Mouse (Mus musculus): ENCODE results near the gene Gna14. TPM values are rescaled to one million over a fixed set of nuclear protein-coding genes. Genes with fewer than 3 reads are reported as not detected.
A peak's percentile ranks its signal among the peaks of the same experiment; 100 is the strongest.

Gene Gna14
- under 1 TPM in 1 of 2 experiments, not detected in 1; 0.20 TPM for total RNA-seq (2021)
- long read RNA-seq, experiment 1: 0 reads
- long read RNA-seq, experiment 2: 0 reads

- peak; percentile 62 for TF ChIP-seq CTCF (IDR thresholded peaks at IDR 0.05)
- H3K4me3 ChIP-seq: peak within 1 kb of the TSS; percentile 28
- DNase-seq (ENCODE audit: extremely low spot score in 1 of 2, low spot score in 2 of 2): peak; percentile 13 to 20
- H3K27ac ChIP-seq: no peak within 1 kb of the TSS
- intact Hi-C loops (cut with DNase I): loop anchor here (2.0 kb wide), 1 partner anchor 163 kb away; no protein-coding TSS in a partner anchor
Observed at GRCm38 (mm10) chr19:16435531-16436231, at the start of gene Gna14. Gna14 (plus strand) TSS chr19:16435762.

- DNase-seq (ENCODE audit: extremely low spot score in 1 of 2, low spot score in 2 of 2): peak; percentile 30 to 51
- TF ChIP-seq CTCF (IDR thresholded peaks at IDR 0.05): no peak
- H3K4me3 ChIP-seq: no peak overlapping the region
Observed at GRCm38 (mm10) chr19:16386514-16386913, 49.0 kb upstream of the Gna14 start.

DNA sequence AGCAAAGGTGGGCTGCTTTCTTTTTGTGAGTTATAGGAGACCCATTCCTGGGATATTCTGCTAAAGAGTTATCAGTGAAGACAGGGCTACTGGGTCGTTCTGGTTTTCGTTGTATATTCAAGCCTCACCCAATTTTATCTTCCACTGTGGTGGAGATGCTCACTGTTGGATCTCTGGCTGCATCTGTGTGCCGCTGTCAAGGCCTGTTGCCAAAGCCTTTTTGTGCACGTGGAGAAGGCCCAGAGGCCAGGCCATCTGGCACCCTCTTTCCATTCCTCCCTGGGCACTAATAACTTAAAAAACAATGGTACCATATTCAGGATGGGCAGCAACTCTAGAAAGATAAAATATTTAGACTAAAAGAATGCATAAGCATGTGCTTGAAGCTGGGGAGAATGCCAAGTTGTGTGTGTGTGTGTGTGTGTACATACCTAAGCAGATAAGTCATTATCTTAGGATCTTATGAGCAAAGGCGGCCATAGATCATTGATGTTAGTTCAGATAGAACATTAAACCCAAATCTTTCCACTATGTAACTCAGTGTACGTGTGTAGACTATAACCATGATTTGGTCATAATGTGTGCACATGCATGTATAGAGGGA is 45.3 kb upstream of the Gna14 start:
- intact Hi-C loops (cut with DNase I): no loop called here
- DNase-seq (ENCODE audit: extremely low spot score in 1 of 2, low spot score in 2 of 2): no peak
- Histone ChIP-seq H3K4me3 (no peak overlapping the region), H3K27ac (no peak overlapping the region)
- TF ChIP-seq CTCF (IDR thresholded peaks at IDR 0.05): no peak

More at GRCm38 (mm10) chr19:16386514-16386913, 49.0 kb upstream of the Gna14 start:
- H3K27ac ChIP-seq: no peak overlapping the region
- intact Hi-C loops (cut with DNase I): no loop called here

DNA sequence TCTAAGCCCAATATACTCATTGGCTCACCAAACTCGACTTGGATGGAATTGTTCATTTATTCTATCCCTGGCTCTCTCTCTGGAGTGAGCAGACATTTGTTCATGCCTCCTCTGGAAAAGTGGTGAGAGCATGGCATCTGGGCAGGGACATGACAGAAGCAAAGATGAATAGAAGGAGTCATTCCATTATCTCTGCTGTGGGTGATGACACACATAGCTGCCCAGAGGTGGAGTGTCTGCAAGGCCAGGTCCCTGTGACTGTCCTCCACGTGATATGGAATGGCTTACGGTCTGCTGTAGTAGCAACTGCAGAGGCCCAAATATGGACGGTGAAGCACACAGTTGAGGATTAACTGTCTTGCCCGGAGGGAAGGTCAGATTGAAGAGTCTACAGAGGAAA is 41.2 kb upstream of the Gna14 start:
- intact Hi-C loops (cut with DNase I): no loop called here
- Histone ChIP-seq H3K27ac (no peak overlapping the region), H3K4me3 (no peak overlapping the region)
- no peak for TF ChIP-seq CTCF (IDR thresholded peaks at IDR 0.05)
- no peak for DNase-seq (ENCODE audit: extremely low spot score in 1 of 2, low spot score in 2 of 2)

- H3K27ac ChIP-seq: no peak overlapping the region
- DNase-seq (ENCODE audit: extremely low spot score in 1 of 2, low spot score in 2 of 2): no peak
- no peak for TF ChIP-seq CTCF (IDR thresholded peaks at IDR 0.05)
- intact Hi-C loops (cut with DNase I): no loop called here
- no peak overlapping the region for H3K4me3 ChIP-seq
Observed at GRCm38 (mm10) chr19:16403101-16403500, 32.5 kb upstream of the Gna14 start.

- Histone ChIP-seq H3K4me3 (no peak overlapping the region), H3K27ac (no peak overlapping the region)
- no peak for TF ChIP-seq CTCF (IDR thresholded peaks at IDR 0.05)
- no peak for DNase-seq (ENCODE audit: extremely low spot score in 1 of 2, low spot score in 2 of 2)
- intact Hi-C loops (cut with DNase I): no loop called here
Observed at GRCm38 (mm10) chr19:16407727-16408126, 27.8 kb upstream of the Gna14 start.

DNA sequence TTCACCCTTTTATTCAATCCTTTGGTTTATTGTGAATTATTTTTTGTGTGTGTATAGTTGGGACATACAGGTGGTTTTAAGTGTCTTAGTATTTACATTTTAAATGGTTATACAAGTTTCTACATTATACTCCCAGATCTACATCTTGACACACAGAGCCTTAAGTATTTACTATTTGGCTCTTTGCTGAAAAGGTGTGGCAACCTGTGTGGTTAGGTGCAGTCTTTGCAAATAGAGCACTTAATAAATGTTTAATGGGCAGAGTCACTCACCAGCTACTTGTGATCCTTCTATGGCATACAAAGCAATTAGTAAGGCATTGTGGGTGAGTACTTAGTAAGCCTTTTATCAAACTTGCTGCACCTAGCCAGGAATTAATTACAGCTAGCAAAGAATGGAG is 24.3 kb upstream of the Gna14 start:
- DNase-seq (ENCODE audit: extremely low spot score in 1 of 2, low spot score in 2 of 2): no peak
- H3K4me3 ChIP-seq: no peak overlapping the region
- no peak overlapping the region for H3K27ac ChIP-seq
- intact Hi-C loops (cut with DNase I): no loop called here
- TF ChIP-seq CTCF (IDR thresholded peaks at IDR 0.05): no peak

GRCm38 (mm10) chr19:16418086-16418663 is 17.4 kb upstream of the Gna14 start:
- TF ChIP-seq CTCF (IDR thresholded peaks at IDR 0.05): no peak
- H3K27ac ChIP-seq: no peak overlapping the region
- intact Hi-C loops (cut with DNase I): no loop called here
- H3K4me3 ChIP-seq: no peak overlapping the region
- DNase-seq (ENCODE audit: extremely low spot score in 1 of 2, low spot score in 2 of 2): no peak

- no peak for TF ChIP-seq CTCF (IDR thresholded peaks at IDR 0.05)
- intact Hi-C loops (cut with DNase I): no loop called here
- Histone ChIP-seq H3K4me3 (no peak overlapping the region), H3K27ac (no peak overlapping the region)
- no peak for DNase-seq (ENCODE audit: extremely low spot score in 1 of 2, low spot score in 2 of 2)
Observed at GRCm38 (mm10) chr19:16425596-16425995, 10.0 kb upstream of the Gna14 start.

- TF ChIP-seq CTCF (IDR thresholded peaks at IDR 0.05): no peak
- no peak overlapping the region for H3K27ac ChIP-seq
- H3K4me3 ChIP-seq: no peak overlapping the region
- no peak for DNase-seq (ENCODE audit: extremely low spot score in 1 of 2, low spot score in 2 of 2)
- intact Hi-C loops (cut with DNase I): no loop called here
Observed at GRCm38 (mm10) chr19:16431368-16431767, 4.2 kb upstream of the Gna14 start.

GRCm38 (mm10) chr19:16434879-16435278 is 683 bp upstream of the Gna14 start:
- TF ChIP-seq CTCF (IDR thresholded peaks at IDR 0.05): peak; percentile 55
- Histone ChIP-seq H3K27ac (no peak overlapping the region), H3K4me3 (peak overlapping the region; percentile 28)
- intact Hi-C loops (cut with DNase I): loop anchor here (2.0 kb wide), 1 partner anchor 164 kb away; no protein-coding TSS in a partner anchor
- no peak for DNase-seq (ENCODE audit: extremely low spot score in 1 of 2, low spot score in 2 of 2)
